Mouse (Mus musculus) splenic B cell, adult 2 months (primary cell): ENCODE measurements around the gene Rhoh.
A peak's percentile ranks its signal among the peaks of the same experiment; 100 is the strongest.

ENCODE experiments used
- DNase-seq: peaks from one replicate; pipeline ENCODE4 v3.0.0-alpha.2; 2011; ENCODE audit warnings: low read depth, low spot score
- H3K27me3 ChIP-seq: 2 replicates; pipeline ENCODE4 v1.6.1; 2012; ENCODE audit warnings: mild to moderate bottlenecking, low read length, moderate library complexity, mixed read lengths; ENCODE audit not compliant: control insufficient read depth, poor library complexity, insufficient read depth, severe bottlenecking
- H3K36me3 ChIP-seq: 2 replicates; pipeline ENCODE4 v1.6.1; 2012; ENCODE audit warnings: mild to moderate bottlenecking, low read length, moderate library complexity, mixed read lengths; ENCODE audit not compliant: control insufficient read depth, poor library complexity, insufficient read depth, severe bottlenecking

Rhoh gene

GRCm38 (mm10) chr5:65895764-65896163, 34.8 kb downstream of the Rhoh start:
- Histone ChIP-seq H3K27me3 (no peaks in the 10 kb centered on the region), H3K36me3 (peaks cover 6% of the 10 kb centered on the region; the same call in 1 of the 2 replicates)
- no peak for DNase-seq

GRCm38 (mm10) chr5:65897731-65898130, 36.7 kb downstream of the Rhoh start:
- no peak for DNase-seq
- Histone ChIP-seq H3K36me3 (peaks cover 3% of the 10 kb centered on the region; the same call in 1 of the 2 replicates), H3K27me3 (no peaks in the 10 kb centered on the region)

- H3K36me3 ChIP-seq, result no peaks in the 10 kb centered on the region; the same call in 1 of the 2 replicates
- no peak for DNase-seq
- H3K27me3 ChIP-seq, result no peaks in the 10 kb centered on the region
These were observed 37.7 kb downstream of the Rhoh start for GRCm38 (mm10) chr5:65898683-65899082.

- Histone ChIP-seq H3K36me3 (no peaks in the 10 kb centered on the region; the same call in 1 of the 2 replicates), H3K27me3 (no peaks in the 10 kb centered on the region)
- DNase-seq, result no peak
These were observed 39.1 kb downstream of the Rhoh start for GRCm38 (mm10) chr5:65900113-65900512.

GRCm38 (mm10) chr5:65900862-65901265, 39.9 kb downstream of the Rhoh start:
- Histone ChIP-seq H3K36me3 (no peaks in the 10 kb centered on the region; the same call in 1 of the 2 replicates), H3K27me3 (no peaks in the 10 kb centered on the region)
- peak; percentile 73 for DNase-seq

GRCm38 (mm10) chr5:65901868-65902418, 40.9 kb downstream of the Rhoh start:
- no peaks in the 10 kb centered on the region for H3K27me3 ChIP-seq
- DNase-seq, result no peak
- H3K36me3 ChIP-seq, result no peaks in the 10 kb centered on the region

- no peaks in the 10 kb centered on the region for H3K27me3 ChIP-seq
- no peaks in the 10 kb centered on the region for H3K36me3 ChIP-seq
- no peak for DNase-seq
These were observed 41.8 kb downstream of the Rhoh start for GRCm38 (mm10) chr5:65902811-65903210.

GRCm38 (mm10) chr5:65904476-65904875, 43.5 kb downstream of the Rhoh start:
- H3K36me3 ChIP-seq, result no peaks in the 10 kb centered on the region
- no peaks in the 10 kb centered on the region for H3K27me3 ChIP-seq
- DNase-seq, result no peak

GRCm38 (mm10) chr5:65908751-65909150, 47.7 kb downstream of the Rhoh start:
- DNase-seq, result no peak
- Histone ChIP-seq H3K36me3 (no peaks in the 10 kb centered on the region), H3K27me3 (no peaks in the 10 kb centered on the region)

- no peaks in the 10 kb centered on the region for H3K27me3 ChIP-seq
- no peaks in the 10 kb centered on the region for H3K36me3 ChIP-seq
- DNase-seq, result no peak
These were observed 48.3 kb downstream of the Rhoh start for GRCm38 (mm10) chr5:65909321-65909720.

GRCm38 (mm10) chr5:65910398-65910797, 49.4 kb downstream of the Rhoh start:
- DNase-seq, result no peak
- Histone ChIP-seq H3K36me3 (no peaks in the 10 kb centered on the region), H3K27me3 (no peaks in the 10 kb centered on the region)

GRCm38 (mm10) chr5:65911676-65912075, 50.7 kb downstream of the Rhoh start:
- no peak for DNase-seq
- Histone ChIP-seq H3K36me3 (no peaks in the 10 kb centered on the region), H3K27me3 (no peaks in the 10 kb centered on the region)

GRCm38 (mm10) chr5:65912201-65912600, 51.2 kb downstream of the Rhoh start:
- no peaks in the 10 kb centered on the region for H3K27me3 ChIP-seq
- DNase-seq, result no peak
- H3K36me3 ChIP-seq, result no peaks in the 10 kb centered on the region

GRCm38 (mm10) chr5:65913126-65913525, 52.1 kb downstream of the Rhoh start:
- no peaks in the 10 kb centered on the region for H3K36me3 ChIP-seq
- no peaks in the 10 kb centered on the region for H3K27me3 ChIP-seq
- no peak for DNase-seq

- no peak for DNase-seq
- no peaks in the 10 kb centered on the region for H3K36me3 ChIP-seq
These were observed 53.3 kb downstream of the Rhoh start for GRCm38 (mm10) chr5:65914342-65914741.

GRCm38 (mm10) chr5:65916930-65917329, 55.9 kb downstream of the Rhoh start:
- peak; percentile 58 for DNase-seq
- no peaks in the 10 kb centered on the region for H3K27me3 ChIP-seq

More at GRCm38 (mm10) chr5:65914342-65914741, 53.3 kb downstream of the Rhoh start:
- H3K27me3 ChIP-seq, result no peaks in the 10 kb centered on the region

More at GRCm38 (mm10) chr5:65916930-65917329, 55.9 kb downstream of the Rhoh start:
- no peaks in the 10 kb centered on the region for H3K36me3 ChIP-seq
